Mouse (Mus musculus) G1E-ER4 (cell line): ENCODE results near the gene Prtn3. TPM values are rescaled to one million over a fixed set of nuclear protein-coding genes. Genes with fewer than 3 reads are reported as not detected.

ENCODE experiments used
- GATA1 ChIP-seq: IDR thresholded peaks from one replicate; pipeline ENCODE4 v1.8.0; 2012; ENCODE audit warnings: low read length, inconsistent platforms
- polyA plus RNA-seq: library from polyadenylated mRNA; stranded (reverse); fragments of >175 nt; gene quantifications from 2 replicates; pipeline ENCODE4 v1.2.3, GENCODE M21; 2012

The Prtn3 gene
- polyA plus RNA-seq, 1 experiment, result not detected

- TF ChIP-seq GATA1, result no peak
These were observed 36.3 kb downstream of the Prtn3 start, which contains the start of gene Gm26602 for GRCm38 (mm10) chr10:79910556-79910955. TSS of gene Gm26602 (plus strand) at chr10:79910856.

GRCm38 (mm10) chr10:79912412-79912811, 38.1 kb downstream of the Prtn3 start:
- no peak for TF ChIP-seq GATA1

- no peak for TF ChIP-seq GATA1
These were observed 40.1 kb downstream of the Prtn3 start for GRCm38 (mm10) chr10:79914131-79914947.

- no peak for TF ChIP-seq GATA1
These were observed 40.8 kb downstream of the Prtn3 start for GRCm38 (mm10) chr10:79914948-79915596.

GRCm38 (mm10) chr10:79916081-79916480, 41.8 kb downstream of the Prtn3 start:
- TF ChIP-seq GATA1, result no peak

GRCm38 (mm10) chr10:79916808-79917531, 42.7 kb downstream of the Prtn3 start, which contains the start of gene Kiss1r:
TSS of gene Kiss1r (plus strand) at chr10:79916971.
- no peak for TF ChIP-seq GATA1

GRCm38 (mm10) chr10:79917532-79918100, 43.3 kb downstream of the Prtn3 start:
- no peak for TF ChIP-seq GATA1

GRCm38 (mm10) chr10:79918231-79919078, 44.2 kb downstream of the Prtn3 start:
- no peak for TF ChIP-seq GATA1

- TF ChIP-seq GATA1, result no peak
These were observed 45.1 kb downstream of the Prtn3 start for GRCm38 (mm10) chr10:79919251-79919849.

- no peak for TF ChIP-seq GATA1
These were observed 46.0 kb downstream of the Prtn3 start for GRCm38 (mm10) chr10:79920056-79920890.

GRCm38 (mm10) chr10:79920958-79921535, 46.8 kb downstream of the Prtn3 start, which contains the start of gene R3hdm4:
TSS of gene R3hdm4 (minus strand) at chr10:79921208.
- no peak for TF ChIP-seq GATA1

GRCm38 (mm10) chr10:79921572-79921971, 47.3 kb downstream of the Prtn3 start:
- no peak for TF ChIP-seq GATA1
